Mouse (Mus musculus) layer of hippocampus, postnatal 14 days (tissue): ENCODE data around the gene 2210017I01Rik. TPM values are rescaled to one million over a fixed set of nuclear protein-coding genes. Genes with fewer than 3 reads are reported as not detected.

ENCODE experiments used
- DNase-seq, 2 experiments: peaks; one replicate each; pipeline ENCODE4 v3.0.0; 2021 to 2022; ENCODE audit warnings: low spot score in 2 of 2, mixed read lengths in 1 of 2
- long read RNA-seq, 2 experiments: library from polyadenylated mRNA; stranded (forward); transcript quantifications; one replicate each; pipeline ENCODE4 v2.0.0; 2021
- total RNA-seq, 2 experiments: library from RNA; stranded (reverse); gene quantifications; 2 replicates each; pipeline ENCODE4 v1.2.3; 2021

2210017I01Rik gene
- not detected for total RNA-seq
- long read RNA-seq, experiment 1, result 0 reads
- long read RNA-seq, experiment 2, result 0 reads

- no peak for DNase-seq
These were observed at the start of gene 2210017I01Rik for GRCm38 (mm10) chr3:92607392-92607791. Gene 2210017I01Rik (minus strand): TSS chr3:92607492.

DNA sequence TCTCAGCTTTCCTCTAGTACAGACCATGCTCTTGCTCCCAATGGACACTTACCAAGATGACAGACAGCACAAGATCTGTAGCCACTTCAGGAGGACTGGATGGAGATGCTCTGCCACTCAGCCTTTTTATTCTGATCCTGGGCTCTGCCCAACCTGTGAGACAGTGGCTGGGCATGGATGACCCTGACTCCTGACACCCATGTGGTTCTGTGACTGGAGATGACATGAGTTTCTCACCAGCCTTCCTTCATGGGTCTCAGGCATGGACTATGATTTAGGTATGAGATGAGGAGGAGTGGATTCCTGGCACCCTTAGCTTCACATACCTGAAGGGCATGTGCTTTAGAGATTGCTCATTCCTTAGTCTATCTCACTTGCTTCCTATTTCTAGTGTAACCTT is 49.5 kb upstream of the 2210017I01Rik start, which contains the start of gene Lce1b:
Lce1b (minus strand) TSS at position 101 of the 400 bp plus-strand sequence.
- no peak for DNase-seq

DNA sequence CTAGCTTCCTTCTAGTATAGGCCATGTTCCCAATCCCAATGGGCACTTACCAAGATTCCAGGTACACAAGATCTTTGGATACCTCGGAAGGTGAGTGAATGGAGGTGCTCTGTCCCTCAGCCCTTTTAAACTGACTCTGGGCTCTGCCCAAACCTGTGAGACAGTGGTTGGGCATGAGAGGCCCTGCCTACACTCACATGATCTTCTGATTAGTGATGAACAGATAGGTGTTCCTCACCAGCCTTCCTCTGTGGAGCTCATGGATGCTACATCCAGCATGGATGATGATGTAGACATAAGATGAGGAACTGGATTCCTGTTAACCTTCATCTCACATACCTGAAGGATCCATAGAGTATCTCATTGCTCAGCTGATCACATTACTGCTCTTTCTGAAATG is 40.9 kb upstream of the 2210017I01Rik start, which contains the start of gene Lce1a1:
Lce1a1 (minus strand) TSS at position 101 of the 400 bp plus-strand sequence.
- DNase-seq, result no peak

- no peak for DNase-seq
These were observed 32.6 kb upstream of the 2210017I01Rik start for GRCm38 (mm10) chr3:92639854-92640253.

DNA sequence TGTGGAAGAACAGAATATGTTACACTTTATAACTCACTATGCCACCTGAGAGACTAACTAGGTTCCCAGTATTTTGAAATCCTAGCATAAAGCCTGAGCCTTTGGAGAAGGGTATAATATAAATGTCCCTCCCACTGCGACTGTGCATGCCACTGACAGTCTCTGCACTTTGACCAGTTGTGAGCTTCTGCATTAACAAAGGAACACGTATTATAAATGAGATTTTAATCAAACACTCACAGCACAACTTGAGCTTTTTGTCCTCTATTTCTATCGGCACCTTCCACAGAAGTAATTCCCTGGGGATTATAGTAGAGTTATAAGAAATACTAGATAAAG is 31.3 kb upstream of the 2210017I01Rik start:
- no peak for DNase-seq

- no peak for DNase-seq
These were observed 30.7 kb upstream of the 2210017I01Rik start for GRCm38 (mm10) chr3:92637745-92638652.

- DNase-seq, result no peak
These were observed 14.3 kb upstream of the 2210017I01Rik start, which contains the start of gene Lce6a for GRCm38 (mm10) chr3:92621560-92621959. Gene Lce6a (minus strand): TSS chr3:92621660.

GRCm38 (mm10) chr3:92609804-92610203 is 2.5 kb upstream of the 2210017I01Rik start:
- DNase-seq, result no peak

- no peak for DNase-seq
These were observed 5.1 kb downstream of the 2210017I01Rik start for GRCm38 (mm10) chr3:92602169-92602568.

- no peak for DNase-seq
These were observed 6.8 kb downstream of the 2210017I01Rik start for GRCm38 (mm10) chr3:92600456-92600855.

DNA sequence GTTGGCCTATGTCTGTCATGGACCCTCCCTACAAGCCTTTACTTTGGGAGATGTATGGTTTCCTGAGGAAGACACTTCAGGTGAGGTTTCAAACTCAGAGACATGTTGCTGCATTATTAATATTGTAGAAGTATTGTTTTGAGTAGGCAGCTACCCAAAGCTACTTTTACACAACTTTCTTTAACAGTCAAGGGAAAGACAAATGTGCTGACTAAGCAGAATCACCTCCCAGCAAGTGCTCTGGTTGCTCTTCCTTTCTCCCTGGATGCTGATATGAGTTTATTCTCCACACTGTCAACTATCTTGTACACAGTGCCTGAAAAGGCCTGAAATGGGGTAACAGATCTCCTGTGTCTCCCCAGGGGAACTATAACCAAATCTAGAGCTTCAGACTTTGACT is 7.3 kb downstream of the 2210017I01Rik start:
- no peak for DNase-seq

DNA sequence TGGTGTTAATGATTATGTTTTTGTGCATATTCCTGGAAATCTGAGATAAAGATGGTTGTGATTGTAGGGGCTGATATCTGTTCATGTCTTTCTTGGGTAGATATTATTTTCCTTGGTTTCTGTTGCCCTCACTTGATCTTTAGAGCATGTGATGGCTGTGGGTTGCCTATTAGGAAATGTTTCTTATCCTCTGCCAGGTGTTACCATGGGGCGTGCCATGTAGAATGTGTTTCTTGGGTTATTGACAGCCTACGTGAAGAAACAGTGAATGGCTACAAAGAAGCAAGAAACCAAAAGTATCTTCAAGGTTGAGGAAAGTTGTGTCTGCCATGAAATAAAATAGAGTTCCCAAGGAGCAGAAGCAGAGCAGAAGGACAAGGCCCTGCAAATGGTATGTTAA is 8.9 kb downstream of the 2210017I01Rik start:
- DNase-seq, result no peak

DNA sequence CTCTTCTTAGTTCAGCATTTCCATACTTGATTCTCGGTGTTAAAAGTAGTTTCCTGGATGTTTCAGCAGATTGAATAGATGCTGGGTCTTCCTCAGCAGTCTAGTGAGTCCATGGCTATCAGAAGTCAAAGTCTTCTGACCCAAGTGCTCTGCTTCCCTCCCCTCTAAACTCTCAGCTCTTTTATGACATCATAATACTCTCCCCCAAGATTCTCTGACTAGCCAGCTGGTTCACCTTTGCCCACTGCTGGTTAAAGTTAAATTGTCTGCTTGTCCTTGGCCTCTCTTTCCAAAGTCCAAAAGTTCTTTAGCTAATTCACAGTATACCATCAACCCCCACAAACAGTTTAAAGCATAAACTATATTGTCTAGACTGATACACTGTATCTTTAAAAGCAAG is 18.4 kb downstream of the 2210017I01Rik start, which contains the start of gene Smcp:
Smcp (minus strand) TSS at position 140 of the 400 bp plus-strand sequence.
- DNase-seq, result no peak

GRCm38 (mm10) chr3:92587190-92587589 is 20.1 kb downstream of the 2210017I01Rik start:
- DNase-seq, result no peak

GRCm38 (mm10) chr3:92585055-92585454 is 22.2 kb downstream of the 2210017I01Rik start:
- DNase-seq, result no peak

DNA sequence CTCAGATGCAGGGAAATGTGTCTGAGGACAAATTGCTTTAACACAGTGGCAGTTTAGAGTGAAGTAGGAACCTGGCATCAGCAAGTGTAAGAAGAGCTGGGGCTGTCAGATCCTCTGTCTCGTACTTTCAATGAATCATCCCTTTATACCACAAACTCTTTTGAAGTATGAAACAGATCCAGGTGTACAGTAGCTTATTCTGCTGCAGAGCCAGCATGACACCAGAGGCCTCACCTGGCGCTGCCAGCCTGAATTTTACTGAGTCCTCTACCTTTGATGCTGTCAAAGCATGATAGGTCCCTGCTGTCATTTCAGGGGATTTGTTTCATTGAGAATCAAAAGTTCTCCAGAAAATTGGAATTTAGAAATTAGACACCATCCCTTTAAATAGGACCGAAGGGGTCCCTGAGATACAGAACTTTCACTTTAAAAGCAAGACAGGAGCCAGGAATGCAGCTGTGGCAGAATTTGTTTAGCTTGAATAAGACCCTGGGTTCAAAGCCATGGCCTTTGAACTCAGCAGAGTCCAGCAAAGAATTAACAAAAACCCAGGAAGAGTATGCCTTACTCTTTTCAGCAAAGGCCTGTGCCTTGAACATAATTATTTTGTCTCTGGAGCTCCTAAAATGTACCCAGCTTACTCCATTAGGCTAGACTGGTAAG is 24.0 kb downstream of the 2210017I01Rik start:
- no peak for DNase-seq

- no peak for DNase-seq
These were observed 27.8 kb downstream of the 2210017I01Rik start for GRCm38 (mm10) chr3:92579508-92579907.

DNA sequence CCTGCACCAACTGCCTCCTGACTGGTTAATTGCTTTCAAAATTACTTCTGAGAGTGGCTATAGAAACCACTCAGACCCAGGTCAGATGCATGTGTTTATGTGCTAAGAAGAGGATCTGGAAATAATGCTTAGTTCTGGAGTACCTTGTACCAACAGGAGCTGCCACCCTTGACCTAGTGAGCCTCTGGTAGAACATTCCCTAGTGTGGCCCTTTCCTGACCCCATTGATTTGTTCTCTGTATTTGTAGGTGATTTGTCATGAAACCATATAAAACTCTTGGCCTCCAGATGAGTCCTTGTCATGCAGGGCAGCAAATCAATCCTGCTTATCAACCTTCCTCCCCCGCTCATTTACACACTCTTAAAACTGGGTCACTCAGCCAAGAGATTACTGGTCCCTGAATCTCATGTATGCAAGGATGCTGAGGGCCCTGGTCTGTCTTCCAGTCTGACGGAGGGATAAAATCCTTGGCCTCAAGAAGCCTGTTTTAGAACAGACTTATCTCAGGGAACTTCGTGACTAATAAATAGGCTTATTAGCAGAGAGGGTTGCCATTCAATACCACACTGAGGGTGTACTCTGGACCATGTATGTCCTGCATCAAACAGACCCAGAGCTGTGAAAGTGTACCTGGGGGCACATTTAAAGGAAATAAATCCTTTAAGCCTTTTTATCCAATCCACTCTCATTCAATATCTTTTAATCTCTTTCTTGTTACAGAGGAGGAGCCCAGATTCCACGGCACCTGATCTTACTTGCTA is 28.5 kb downstream of the 2210017I01Rik start:
- DNase-seq, result no peak

GRCm38 (mm10) chr3:92573449-92574041 is 33.7 kb downstream of the 2210017I01Rik start, which contains the start of gene Ivl:
Gene Ivl (minus strand): TSS chr3:92573735.
- no peak for DNase-seq

- no peak for DNase-seq
These were observed 34.7 kb downstream of the 2210017I01Rik start for GRCm38 (mm10) chr3:92572514-92573155.
